Mouse (Mus musculus) retina, adult 2 months (tissue): ENCODE results near the gene Csgalnact2.

Source experiments
- DNase-seq: peaks from one replicate; pipeline ENCODE4 v3.0.0-alpha.2; 2012; ENCODE audit warnings: low read depth, low spot score

Csgalnact2 gene

GRCm38 (mm10) chr6:118138731-118139709, at the start of gene Csgalnact2:
Csgalnact2 (minus strand) TSS chr6:118139140.
- DNase-seq, result peak; percentile 77

- no peak for DNase-seq
These were observed 49.7 kb upstream of the Csgalnact2 start for GRCm38 (mm10) chr6:118188599-118188998.

- no peak for DNase-seq
These were observed 48.3 kb upstream of the Csgalnact2 start for GRCm38 (mm10) chr6:118187285-118187641.

GRCm38 (mm10) chr6:118186620-118187284, 47.8 kb upstream of the Csgalnact2 start:
- no peak for DNase-seq

- no peak for DNase-seq
These were observed 45.2 kb upstream of the Csgalnact2 start for GRCm38 (mm10) chr6:118184126-118184525.

- DNase-seq, result no peak
These were observed 41.1 kb upstream of the Csgalnact2 start for GRCm38 (mm10) chr6:118180085-118180423.

- peak; percentile 69 for DNase-seq
These were observed 40.6 kb upstream of the Csgalnact2 start for GRCm38 (mm10) chr6:118179316-118180084.

- DNase-seq, result no peak
These were observed 35.0 kb upstream of the Csgalnact2 start for GRCm38 (mm10) chr6:118173975-118174328.

GRCm38 (mm10) chr6:118173251-118173974, 34.5 kb upstream of the Csgalnact2 start:
- DNase-seq, result no peak

- DNase-seq, result no peak
These were observed 32.4 kb upstream of the Csgalnact2 start for GRCm38 (mm10) chr6:118171386-118171785.

GRCm38 (mm10) chr6:118168106-118168505, 29.2 kb upstream of the Csgalnact2 start:
- no peak for DNase-seq

- DNase-seq, result no peak
These were observed 28.1 kb upstream of the Csgalnact2 start for GRCm38 (mm10) chr6:118167013-118167412.

GRCm38 (mm10) chr6:118165516-118165915, 26.6 kb upstream of the Csgalnact2 start:
- DNase-seq, result no peak

- no peak for DNase-seq
These were observed 25.8 kb upstream of the Csgalnact2 start for GRCm38 (mm10) chr6:118164691-118165090.

GRCm38 (mm10) chr6:118163086-118163485, 24.1 kb upstream of the Csgalnact2 start:
- no peak for DNase-seq

- DNase-seq, result no peak
These were observed 23.6 kb upstream of the Csgalnact2 start for GRCm38 (mm10) chr6:118162457-118163082.

GRCm38 (mm10) chr6:118153091-118153490, 14.2 kb upstream of the Csgalnact2 start:
- DNase-seq, result no peak

- DNase-seq, result no peak
These were observed 12.0 kb upstream of the Csgalnact2 start for GRCm38 (mm10) chr6:118150988-118151387.

- no peak for DNase-seq
These were observed 11.6 kb upstream of the Csgalnact2 start for GRCm38 (mm10) chr6:118150538-118150937.

- DNase-seq, result no peak
These were observed 11.2 kb upstream of the Csgalnact2 start for GRCm38 (mm10) chr6:118150128-118150527.

- no peak for DNase-seq
These were observed 2.0 kb upstream of the Csgalnact2 start for GRCm38 (mm10) chr6:118140961-118141360.
